Mouse (Mus musculus) embryo, embryonic 10.5 days (tissue): ENCODE measurements around the gene Rps2.
A peak's percentile ranks its signal among the peaks of the same experiment; 100 is the strongest.
"Not testable (repeated sequence)": the region's sequence is repeated elsewhere in the genome, so short reads cannot be mapped to it uniquely, and the experiment has no call there.

Experiments used
- DNase-seq: peaks from one replicate; pipeline ENCODE4 v3.0.0-alpha.2; 2015; ENCODE audit warnings: low spot score

Gene Rps2

GRCm38 (mm10) chr17:24705821-24706220 is 12.1 kb upstream of the Rps2 start:
- DNase-seq, result no peak

- DNase-seq, result peak; percentile 96
Measured at GRCm38 (mm10) chr17:24706982-24707800, 10.7 kb upstream of the Rps2 start, which contains the start of gene Tbl3. Tbl3 (minus strand) TSS chr17:24707660.

- peak; percentile 46 for DNase-seq
Measured at GRCm38 (mm10) chr17:24707801-24708425, 10.0 kb upstream of the Rps2 start.

- DNase-seq, result peak; percentile 64
Measured at GRCm38 (mm10) chr17:24708646-24709045, 9.3 kb upstream of the Rps2 start.

- no peak for DNase-seq
Measured at GRCm38 (mm10) chr17:24715556-24715955, 2.4 kb upstream of the Rps2 start.

GRCm38 (mm10) chr17:24716166-24716682 is 1.7 kb upstream of the Rps2 start:
- DNase-seq, result no peak

- not testable (repeated sequence) for DNase-seq
Measured at GRCm38 (mm10) chr17:24718938-24719337, 1.0 kb downstream of the Rps2 start.

- peak; percentile 99 for DNase-seq
Measured at GRCm38 (mm10) chr17:24719494-24720222, 1.7 kb downstream of the Rps2 start.

- peak; percentile 15 for DNase-seq
Measured at GRCm38 (mm10) chr17:24720616-24721015, 2.7 kb downstream of the Rps2 start.

GRCm38 (mm10) chr17:24721383-24721955 is 3.6 kb downstream of the Rps2 start:
- not testable (repeated sequence) for DNase-seq

GRCm38 (mm10) chr17:24722220-24722924 is 4.5 kb downstream of the Rps2 start:
- peak; percentile 24 for DNase-seq

- DNase-seq, result peak; percentile 35
Measured at GRCm38 (mm10) chr17:24723122-24723880, 5.4 kb downstream of the Rps2 start.

- no peak for DNase-seq
Measured at GRCm38 (mm10) chr17:24723881-24724180, 5.9 kb downstream of the Rps2 start.

GRCm38 (mm10) chr17:24724184-24724583 is 6.3 kb downstream of the Rps2 start, which contains the start of gene Ndufb10:
Ndufb10 (minus strand) TSS chr17:24724478.
- peak; percentile 98 for DNase-seq

- DNase-seq, result no peak
Measured at GRCm38 (mm10) chr17:24725637-24726390, 7.9 kb downstream of the Rps2 start.

GRCm38 (mm10) chr17:24727618-24728017 is 9.7 kb downstream of the Rps2 start, which contains the start of gene Rpl3l:
Rpl3l (plus strand) TSS chr17:24727820.
- no peak for DNase-seq

GRCm38 (mm10) chr17:24728184-24728583 is 10.3 kb downstream of the Rps2 start:
- no peak for DNase-seq

- DNase-seq, result no peak
Measured at GRCm38 (mm10) chr17:24729067-24729466, 11.2 kb downstream of the Rps2 start.

- DNase-seq, result no peak
Measured at GRCm38 (mm10) chr17:24730787-24731186, 12.9 kb downstream of the Rps2 start.
